Mouse (Mus musculus): ENCODE measurements around the gene Zfp459.
"Not testable (repeated sequence)": the region's sequence is repeated elsewhere in the genome, so short reads cannot be mapped to it uniquely, and the experiment has no call there.

Gene Zfp459

GRCm38 (mm10) chr13:67421207-67421857, at the start of gene Zfp459:
Gene Zfp459, minus strand, starts transcription at chr13:67421418.
- DNase-seq, result peak; percentile 55 to 63

GRCm38 (mm10) chr13:67469274-67469673, 48.1 kb upstream of the Zfp459 start:
- no peak for DNase-seq

- DNase-seq, result not testable (repeated sequence)
These were observed 42.4 kb upstream of the Zfp459 start for GRCm38 (mm10) chr13:67463506-67464185.

- peak; percentile 2 to 29 for DNase-seq
These were observed 30.7 kb upstream of the Zfp459 start for GRCm38 (mm10) chr13:67452021-67452309.

GRCm38 (mm10) chr13:67451172-67452020, 30.2 kb upstream of the Zfp459 start, which contains the start of gene Zfp874a:
Gene Zfp874a, minus strand, starts transcription at chr13:67451624.
- peak; percentile 91 to 92 for DNase-seq

GRCm38 (mm10) chr13:67437095-67437494, 15.9 kb upstream of the Zfp459 start:
- DNase-seq, result not testable (repeated sequence)

GRCm38 (mm10) chr13:67428116-67428515, 6.9 kb upstream of the Zfp459 start:
- DNase-seq, result no peak

- DNase-seq, result not testable (repeated sequence)
These were observed 4.5 kb upstream of the Zfp459 start for GRCm38 (mm10) chr13:67425699-67426098.

- DNase-seq, result not testable (repeated sequence)
These were observed 1.3 kb upstream of the Zfp459 start for GRCm38 (mm10) chr13:67422532-67422931.

GRCm38 (mm10) chr13:67420558-67421206, 536 bp downstream of the Zfp459 start:
- no peak for DNase-seq

- DNase-seq, result no peak
These were observed 4.4 kb downstream of the Zfp459 start for GRCm38 (mm10) chr13:67416811-67417210.

GRCm38 (mm10) chr13:67415759-67416158, 5.5 kb downstream of the Zfp459 start:
- DNase-seq, result no peak

GRCm38 (mm10) chr13:67413634-67414033, 7.6 kb downstream of the Zfp459 start:
- DNase-seq, result peak in 1 of 2 experiments; percentile 9

- DNase-seq, result peak; percentile 79 to 82
These were observed 21.9 kb downstream of the Zfp459 start, which contains the start of gene Zfp429 for GRCm38 (mm10) chr13:67399183-67399903. Gene Zfp429, minus strand, starts transcription at chr13:67399819.

GRCm38 (mm10) chr13:67376255-67376654, 45.0 kb downstream of the Zfp459 start:
- not testable (repeated sequence) for DNase-seq

- peak; percentile 78 to 83 for DNase-seq
These were observed 45.9 kb downstream of the Zfp459 start, which contains the start of the genes Gm28041 and Zfp456 for GRCm38 (mm10) chr13:67375050-67375911. Gene Gm28041, minus strand, starts transcription at chr13:67375733. Gene Zfp456, minus strand, starts transcription at chr13:67375810.

- peak; percentile 92 to 94 for DNase-seq
These were observed 61.0 kb downstream of the Zfp459 start, which contains the start of the genes Gm28044 and Zfp953 for GRCm38 (mm10) chr13:67360131-67360744. Gene Gm28044, minus strand, starts transcription at chr13:67360536. Gene Zfp953, minus strand, starts transcription at chr13:67360605.

Data from kidney, postnatal 4 days (tissue).